Mouse (Mus musculus) brain, adult 10 weeks (tissue): ENCODE data around the gene Heca. TPM values are rescaled to one million over a fixed set of nuclear protein-coding genes. Genes with fewer than 3 reads are reported as not detected.

Experiments used
- polyA plus RNA-seq: library from polyadenylated mRNA; stranded (reverse); fragments of 350-450 nt; fragmentation: Illumina TruSeq; extraction: RNeasy Lipid Tissue Mini Kit (QIAGEN cat#74804); gene quantifications from one replicate; pipeline ENCODE4 v1.2.3, GENCODE M21; 2015; ENCODE audit warnings: low read depth, low replicate concordance

The Heca gene
- 20.3 TPM for polyA plus RNA-seq

GRCm38 (mm10) chr10:17947960-17948730, at the start of gene Heca:
Gene Heca, minus strand, starts transcription at chr10:17948067.

Other genes with a start within 250 kb of the Heca start
- gene Cited2, start 224.8 kb downstream of the Heca start, polyA plus RNA-seq, result 35.8 TPM
- gene Txlnb, start 151.8 kb downstream of the Heca start, polyA plus RNA-seq, result 1.2 TPM
- 41.4 TPM for gene Abracl, start 75.2 kb upstream of the Heca start, polyA plus RNA-seq
- 54.2 TPM for gene Reps1, start 107.8 kb upstream of the Heca start, polyA plus RNA-seq